Mouse (Mus musculus) heart, adult 2 months (tissue): Measurements from ENCODE around the gene Acsf3.

Source experiments
- CTCF ChIP-seq: fragments of 200-600 bp; IDR thresholded peaks from 2 replicates; pipeline ENCODE4 v1.8.1; 2022; ENCODE audit warnings: antibody characterized with exemption, mild to moderate bottlenecking, moderate library complexity
- EP300 ChIP-seq: fragments of 200-500 bp; IDR thresholded peaks from 2 replicates; pipeline ENCODE4 v1.6.1; 2011; ENCODE audit warnings: low read depth, low read length, control low read depth; ENCODE audit not compliant: insufficient read depth
- POLR2A ChIP-seq: fragments of 200-500 bp; IDR thresholded peaks from 2 replicates; pipeline ENCODE4 v1.6.1; 2011; ENCODE audit warnings: mild to moderate bottlenecking, low read depth, low read length, control low read depth; ENCODE audit not compliant: insufficient read depth

DNA sequence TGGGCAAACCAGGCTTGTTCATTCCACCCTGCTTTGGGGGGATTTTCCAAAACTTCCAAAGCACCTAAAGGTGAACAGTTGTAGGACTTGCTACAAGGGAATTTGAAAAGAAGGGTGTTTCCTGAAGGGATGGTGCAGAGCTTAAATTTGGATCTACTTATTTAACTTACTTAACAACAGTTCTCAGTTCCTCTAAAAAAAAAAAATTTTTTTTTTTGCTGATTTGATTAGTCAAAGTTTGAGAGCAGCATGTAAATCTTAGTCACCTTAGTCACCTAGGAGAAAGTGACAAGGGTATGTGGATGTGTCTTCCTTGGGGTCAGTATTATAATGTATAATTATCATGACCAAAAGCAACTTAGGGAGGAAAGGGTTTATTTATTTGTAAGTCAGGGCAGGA is 16.7 kb upstream of the Acsf3 start:
- TF ChIP-seq CTCF (no peak), POLR2A (no peak), EP300 (no peak)
